Mouse (Mus musculus): ENCODE measurements around the gene Mrrf. TPM values are rescaled to one million over a fixed set of nuclear protein-coding genes. Genes with fewer than 3 reads are reported as not detected.
"Not testable (repeated sequence)": the region's sequence is repeated elsewhere in the genome, so short reads cannot be mapped to it uniquely, and the experiment has no call there.

Gene Mrrf
- polyA plus RNA-seq, 1 experiment from 2014 or later: 29.8 TPM

DNA sequence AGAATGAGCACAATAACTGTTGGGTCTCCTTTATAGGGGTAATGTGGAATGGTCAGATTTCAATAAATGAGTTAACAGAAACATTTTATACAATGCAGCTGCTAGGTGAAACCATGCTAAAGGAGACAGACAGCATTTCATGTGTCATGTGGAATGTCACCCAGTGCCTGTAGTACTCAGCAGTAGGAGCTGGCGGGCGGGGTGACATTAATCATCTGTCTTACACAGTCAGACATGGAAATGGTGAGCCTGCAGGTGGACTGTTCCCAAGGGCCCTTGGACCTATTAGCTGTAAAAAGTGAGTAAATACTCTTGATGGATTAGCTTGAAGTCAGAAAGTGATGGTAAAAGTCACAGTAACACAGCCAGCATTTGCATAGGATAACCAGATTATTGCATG, 48.0 kb downstream of the Mrrf start:
- no peak overlapping the region for H3K4me2 ChIP-seq
- no peak overlapping the region for H3K9ac ChIP-seq
- no peak for ATAC-seq (ENCODE audit: extremely low read depth, insufficient number of reproducible peaks, low FRiP score, low TSS enrichment)
- 88% methylated on average over 2 of the region's 2 CpGs for WGBS
- H3K36me3 ChIP-seq: peaks cover 16% of the 10 kb centered on the region; the same call in 1 of the 2 replicates
- no peaks in the 10 kb centered on the region for H3K27me3 ChIP-seq (replicated peaks)
- H3K4me3 ChIP-seq: no peak overlapping the region
- H3K9me3 ChIP-seq: no peaks in the 10 kb centered on the region
- H3K4me1 ChIP-seq: peaks cover 24% of the 10 kb centered on the region
- no peak overlapping the region for H3K27ac ChIP-seq (replicated peaks)

DNA sequence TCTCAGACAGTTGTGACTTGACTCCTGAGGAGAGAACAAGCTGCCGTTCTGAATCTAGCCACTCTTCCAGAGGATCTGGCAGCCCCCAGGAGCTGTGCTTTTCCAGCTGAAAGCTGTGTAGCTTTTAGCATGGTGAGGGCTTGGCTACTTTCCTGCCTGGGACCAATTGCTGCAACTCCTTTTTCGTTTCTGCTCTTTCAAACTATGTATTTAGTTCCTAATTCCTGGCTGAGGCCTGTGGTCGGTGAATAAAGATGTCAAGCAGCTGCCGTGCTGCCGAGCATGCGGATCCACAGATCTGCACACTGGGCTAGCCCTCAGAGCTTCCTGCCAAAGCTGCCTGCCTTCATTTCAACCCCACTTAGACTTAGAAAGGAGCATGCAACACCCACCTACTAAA, 48.7 kb downstream of the Mrrf start:
- ATAC-seq (ENCODE audit: extremely low read depth, insufficient number of reproducible peaks, low FRiP score, low TSS enrichment): no peak
- Histone ChIP-seq H3K27ac (replicated peaks) (no peak overlapping the region; the same call in 1 of the 2 replicates), H3K4me1 (peaks cover 18% of the 10 kb centered on the region), H3K36me3 (peaks cover 12% of the 10 kb centered on the region; the same call in 1 of the 2 replicates), H3K9ac (no peak overlapping the region), H3K4me2 (no peak overlapping the region), H3K9me3 (no peaks in the 10 kb centered on the region), H3K27me3 (replicated peaks) (no peaks in the 10 kb centered on the region), H3K4me3 (no peak overlapping the region)
- WGBS: 69% methylated on average over 6 of the region's 6 CpGs

DNA sequence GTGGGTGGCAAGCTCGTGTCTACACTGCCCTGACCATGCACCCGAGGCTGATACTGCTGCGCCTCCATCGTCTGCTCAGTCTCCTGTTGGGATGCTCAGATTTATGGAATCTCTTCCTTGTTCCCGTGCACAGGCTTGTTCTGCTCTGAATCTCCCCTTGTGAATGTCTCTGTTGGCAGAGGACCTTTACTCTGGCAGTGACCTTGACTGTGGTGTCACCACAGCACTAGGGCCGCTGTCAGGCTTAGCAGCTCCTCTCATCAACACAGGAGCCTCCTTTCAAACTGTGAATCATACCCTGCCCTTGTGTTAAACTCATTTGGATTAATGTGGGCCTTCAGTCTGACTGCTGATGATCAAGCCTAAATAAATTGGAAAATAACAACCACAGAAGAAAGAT, 53.0 kb downstream of the Mrrf start:
- H3K9ac ChIP-seq; H3K9me3 ChIP-seq; H3K4me3 ChIP-seq; H3K4me2 ChIP-seq; ATAC-seq (ENCODE audit: extremely low read depth, insufficient number of reproducible peaks, low FRiP score, low TSS enrichment); H3K27me3 ChIP-seq (replicated peaks); H3K4me1 ChIP-seq: not testable (repeated sequence)
- 74% methylated on average over 6 of the region's 6 CpGs for WGBS
- Histone ChIP-seq H3K27ac (replicated peaks) (0 out of 2 replicates have a peak overlapping the region, but pooled peaks have one; percentile 24), H3K36me3 (peaks cover 13% of the 10 kb centered on the region)

DNA sequence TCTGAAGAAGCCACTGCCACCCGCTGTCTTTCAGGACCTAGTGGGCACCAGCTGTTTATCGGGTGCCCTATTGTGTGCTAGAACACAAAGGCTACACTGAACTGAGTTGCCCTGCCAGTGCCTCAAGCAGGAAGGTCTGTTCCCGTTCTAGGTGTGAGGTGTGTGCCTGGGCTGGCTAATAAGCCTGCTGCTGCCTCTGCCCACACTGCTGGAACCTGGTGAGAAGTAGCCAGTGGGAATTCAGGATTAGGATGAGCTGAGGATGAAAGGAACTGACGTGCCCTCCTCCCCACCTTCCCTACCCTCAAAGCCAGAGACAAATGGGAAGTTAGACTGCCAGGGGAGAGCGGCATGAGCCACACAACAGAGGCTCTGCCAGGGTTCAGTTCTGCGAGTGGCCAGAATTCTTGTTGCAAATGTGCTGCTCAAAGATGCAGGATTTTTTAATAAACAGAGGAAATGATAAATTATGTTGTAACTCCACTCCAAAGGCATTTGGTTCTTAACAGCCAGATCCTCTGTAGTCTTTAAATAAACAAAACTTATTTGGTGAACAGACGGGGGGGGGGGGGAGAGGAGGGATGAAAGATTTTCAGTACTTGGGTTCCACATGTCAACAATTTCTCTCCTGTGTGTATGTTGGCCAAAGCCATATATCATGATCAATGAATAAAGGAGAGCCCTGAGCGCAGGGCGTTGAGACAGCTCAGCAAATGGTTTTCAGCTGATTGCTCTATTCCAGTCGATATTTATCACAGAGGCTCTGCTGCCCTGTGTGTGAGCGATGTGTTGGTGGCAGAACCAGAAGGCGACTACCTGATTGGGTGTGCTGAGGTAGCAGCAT, 55.1 kb downstream of the Mrrf start:
- no peaks in the 10 kb centered on the region for H3K27me3 ChIP-seq (replicated peaks)
- H3K4me1 ChIP-seq: peaks cover 8% of the 10 kb centered on the region; the same call in 1 of the 2 replicates
- no peaks in the 10 kb centered on the region for H3K9me3 ChIP-seq
- peaks cover 13% of the 10 kb centered on the region for H3K36me3 ChIP-seq
- H3K27ac ChIP-seq (replicated peaks): no peak overlapping the region
- H3K4me2 ChIP-seq: no peak overlapping the region
- no peak overlapping the region for H3K4me3 ChIP-seq
- WGBS: 64% methylated on average over 12 of the region's 12 CpGs
- no peak for ATAC-seq (ENCODE audit: extremely low read depth, insufficient number of reproducible peaks, low FRiP score, low TSS enrichment)
- H3K9ac ChIP-seq: no peak overlapping the region

DNA sequence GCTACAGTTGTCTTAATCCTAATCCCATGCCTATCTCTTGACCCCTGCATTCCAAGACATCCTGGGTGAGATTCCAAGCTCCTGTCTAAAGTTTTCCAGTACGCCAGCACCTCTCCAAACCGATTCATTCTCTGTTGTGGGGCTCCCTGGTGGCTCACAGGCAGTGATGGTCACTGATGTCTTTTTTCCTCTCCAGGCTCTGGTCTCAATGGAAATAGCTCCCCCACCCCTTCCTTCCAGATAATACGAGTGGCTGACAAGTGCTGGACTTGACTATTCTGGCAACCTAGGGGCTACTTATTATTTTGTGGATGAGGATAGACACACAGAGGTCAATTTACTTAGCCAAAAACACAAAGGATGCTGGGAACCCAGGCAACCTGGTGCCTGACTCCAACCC, 60.8 kb downstream of the Mrrf start:
- H3K4me3 ChIP-seq: no peak overlapping the region
- no peak overlapping the region for H3K27ac ChIP-seq (replicated peaks)
- peaks cover 43% of the 10 kb centered on the region for H3K4me1 ChIP-seq
- no peak for ATAC-seq (ENCODE audit: extremely low read depth, insufficient number of reproducible peaks, low FRiP score, low TSS enrichment)
- peaks cover 24% of the 10 kb centered on the region for H3K27me3 ChIP-seq (replicated peaks)
- H3K9ac ChIP-seq: no peak overlapping the region
- H3K4me2 ChIP-seq: no peak overlapping the region
- H3K9me3 ChIP-seq: no peaks in the 10 kb centered on the region
- no peaks in the 10 kb centered on the region for H3K36me3 ChIP-seq
- WGBS: 45% methylated on average over 3 of the region's 3 CpGs

DNA sequence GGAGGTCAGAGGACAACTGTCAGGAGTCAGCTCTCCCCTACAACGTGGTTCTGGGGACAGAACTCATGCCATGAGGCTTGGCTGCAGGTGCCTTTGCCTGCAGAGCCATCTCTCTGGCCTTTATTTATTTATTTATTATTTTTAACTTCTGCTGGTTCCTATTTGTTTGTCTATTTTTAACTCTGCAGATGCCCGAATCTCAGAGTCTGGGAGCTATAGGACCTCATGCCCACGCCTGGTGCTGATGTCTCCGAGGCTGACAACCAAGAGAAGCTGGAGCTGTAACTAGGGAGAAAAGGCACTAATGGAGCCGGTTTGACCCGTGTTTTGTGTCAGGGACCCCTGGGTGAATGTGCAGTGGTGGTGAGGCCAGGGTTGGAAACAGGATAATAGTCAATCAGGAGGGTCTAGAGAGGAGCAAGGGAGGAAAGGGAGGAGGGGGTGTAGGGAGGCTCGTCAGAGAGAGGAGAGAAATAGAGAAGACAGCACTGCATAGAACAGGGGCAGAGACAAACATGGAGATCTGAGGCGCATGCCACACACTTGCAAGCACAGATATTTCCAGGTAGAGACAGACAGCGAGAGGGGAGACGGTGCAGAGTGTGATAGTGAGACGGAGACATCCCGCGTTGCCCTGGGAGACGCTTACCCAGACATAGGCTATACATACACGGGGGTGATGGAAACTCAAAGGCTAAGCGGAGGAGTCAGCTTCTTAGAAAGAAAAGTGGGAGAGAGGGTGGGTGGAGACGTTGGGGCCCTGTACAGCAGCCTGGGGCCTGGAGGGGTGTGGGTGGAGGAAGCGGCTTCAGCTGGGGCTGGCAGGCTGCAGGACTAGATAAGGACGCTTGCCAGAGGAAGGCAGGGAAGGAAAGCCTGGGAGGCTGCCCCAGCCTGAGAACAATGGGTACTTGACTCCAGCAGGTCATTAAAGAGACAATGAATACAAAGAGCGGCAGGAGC, 62.0 kb downstream of the Mrrf start:
- H3K27ac ChIP-seq (replicated peaks): peak overlapping the region; percentile 82
- peaks cover 36% of the 10 kb centered on the region for H3K27me3 ChIP-seq (replicated peaks)
- no peaks in the 10 kb centered on the region for H3K9me3 ChIP-seq
- H3K36me3 ChIP-seq: no peaks in the 10 kb centered on the region
- WGBS: 11% methylated on average over 20 of the region's 20 CpGs
- ATAC-seq (ENCODE audit: extremely low read depth, insufficient number of reproducible peaks, low FRiP score, low TSS enrichment): peak; percentile 73
- H3K4me3 ChIP-seq: peak overlapping the region; percentile 39
- peak overlapping the region; percentile 69 for H3K4me2 ChIP-seq
- peak overlapping the region; percentile 70 for H3K9ac ChIP-seq
- H3K4me1 ChIP-seq: peaks cover 55% of the 10 kb centered on the region

DNA sequence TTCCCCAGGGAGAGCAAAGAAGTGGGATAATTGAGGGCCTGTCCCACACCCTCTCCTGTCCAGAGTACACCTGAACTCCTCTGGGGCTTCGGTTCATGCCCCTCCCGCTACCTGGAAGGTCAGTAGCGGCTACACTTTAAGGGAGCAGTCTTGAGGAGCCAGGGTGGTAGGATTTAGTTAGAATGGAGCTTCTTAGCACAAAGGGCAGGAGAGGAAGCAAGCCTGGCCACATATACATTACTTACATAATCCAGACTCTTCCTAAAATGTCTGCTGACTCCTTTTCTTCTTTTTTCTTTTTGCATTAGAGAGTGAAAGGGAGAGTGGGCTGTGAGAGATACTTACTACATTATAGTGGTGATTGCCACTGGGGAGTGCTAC, 62.7 kb downstream of the Mrrf start:
- 30% methylated on average over 3 of the region's 3 CpGs for WGBS
- Histone ChIP-seq H3K9ac (peak overlapping the region; percentile 70), H3K9me3 (no peaks in the 10 kb centered on the region), H3K4me2 (peak overlapping the region; percentile 69), H3K36me3 (no peaks in the 10 kb centered on the region), H3K27me3 (replicated peaks) (peaks cover 40% of the 10 kb centered on the region), H3K4me1 (peaks cover 61% of the 10 kb centered on the region), H3K27ac (replicated peaks) (peak overlapping the region; percentile 82), H3K4me3 (peak overlapping the region; percentile 39)
- ATAC-seq (ENCODE audit: extremely low read depth, insufficient number of reproducible peaks, low FRiP score, low TSS enrichment): no peak

DNA sequence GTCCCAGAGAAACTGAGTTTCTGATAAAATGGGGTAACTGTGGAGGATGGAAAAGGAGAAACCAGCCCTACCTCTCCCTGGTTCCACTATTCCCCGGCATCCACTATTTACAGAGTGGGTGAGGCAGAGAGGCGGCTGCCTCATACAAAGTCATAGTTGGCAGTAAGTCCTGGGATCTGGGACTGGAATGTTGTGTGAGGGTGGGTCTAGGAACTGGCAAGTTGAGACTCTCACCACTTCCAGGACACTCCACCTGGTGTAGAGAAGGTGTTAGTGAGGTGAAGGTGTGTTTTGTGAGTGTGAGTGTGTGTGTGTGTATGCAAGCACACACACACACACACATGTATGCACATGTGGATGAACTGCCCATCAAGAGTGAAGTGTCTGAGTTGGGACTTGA, 64.6 kb downstream of the Mrrf start:
- Histone ChIP-seq H3K4me1 (peaks cover 62% of the 10 kb centered on the region), H3K4me3 (no peak overlapping the region), H3K27ac (replicated peaks) (no peak overlapping the region), H3K36me3 (no peaks in the 10 kb centered on the region), H3K9ac (no peak overlapping the region), H3K4me2 (no peak overlapping the region), H3K9me3 (no peaks in the 10 kb centered on the region), H3K27me3 (replicated peaks) (peaks cover 60% of the 10 kb centered on the region)
- ATAC-seq (ENCODE audit: extremely low read depth, insufficient number of reproducible peaks, low FRiP score, low TSS enrichment): no peak
- 85% methylated on average over 2 of the region's 2 CpGs for WGBS

DNA sequence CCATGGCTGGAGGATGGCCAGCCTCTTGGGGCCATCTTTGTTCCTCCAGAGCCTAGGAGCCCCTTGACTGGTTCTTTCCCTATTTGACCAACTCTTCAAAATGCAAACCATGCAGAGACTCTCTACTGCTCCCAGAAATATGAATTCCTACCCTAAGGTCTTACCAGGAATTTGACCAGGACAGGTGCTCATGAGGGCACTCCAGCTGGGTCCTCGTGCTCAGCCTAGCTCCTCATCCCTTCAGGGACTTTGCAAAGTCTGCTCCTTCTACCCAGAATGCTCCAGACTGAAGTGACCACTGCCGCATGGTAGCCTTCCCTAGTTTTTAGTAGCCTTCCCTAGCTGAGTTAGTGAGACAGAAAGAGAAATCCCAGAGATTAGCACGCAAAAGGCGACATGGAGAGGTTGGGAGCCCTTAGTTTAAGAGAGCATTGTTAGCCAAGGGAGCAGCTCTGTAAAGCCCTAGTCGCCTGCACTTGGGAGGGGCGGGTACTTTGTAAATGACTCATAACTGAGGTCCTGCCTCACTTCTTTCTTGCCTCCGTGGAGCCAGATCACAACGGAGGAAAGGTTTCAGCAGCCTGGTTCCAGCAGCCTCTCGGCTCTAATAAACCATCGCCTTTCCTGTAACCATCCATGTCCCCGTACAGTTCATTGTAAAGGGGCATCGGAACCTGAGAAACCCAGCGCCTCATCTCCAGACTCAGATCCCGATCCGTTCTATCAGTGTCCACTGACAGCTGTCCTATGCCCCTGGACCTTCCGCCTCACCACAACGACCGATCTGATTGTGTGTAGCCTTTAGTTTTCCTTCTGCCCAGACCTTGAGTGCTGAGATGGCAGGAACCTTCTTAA, 65.8 kb downstream of the Mrrf start:
- H3K9me3 ChIP-seq: no peaks in the 10 kb centered on the region
- H3K4me2 ChIP-seq: peak overlapping the region; percentile 84
- WGBS: 23% methylated on average over 18 of the region's 18 CpGs
- peaks cover 50% of the 10 kb centered on the region for H3K4me1 ChIP-seq
- H3K27ac ChIP-seq (replicated peaks): no peak overlapping the region
- H3K36me3 ChIP-seq: no peaks in the 10 kb centered on the region
- H3K4me3 ChIP-seq: peak overlapping the region; percentile 53
- peak overlapping the region; percentile 72; the same call in 1 of the 2 replicates for H3K9ac ChIP-seq
- ATAC-seq (ENCODE audit: extremely low read depth, insufficient number of reproducible peaks, low FRiP score, low TSS enrichment): no peak
- peaks cover 62% of the 10 kb centered on the region for H3K27me3 ChIP-seq (replicated peaks)

DNA sequence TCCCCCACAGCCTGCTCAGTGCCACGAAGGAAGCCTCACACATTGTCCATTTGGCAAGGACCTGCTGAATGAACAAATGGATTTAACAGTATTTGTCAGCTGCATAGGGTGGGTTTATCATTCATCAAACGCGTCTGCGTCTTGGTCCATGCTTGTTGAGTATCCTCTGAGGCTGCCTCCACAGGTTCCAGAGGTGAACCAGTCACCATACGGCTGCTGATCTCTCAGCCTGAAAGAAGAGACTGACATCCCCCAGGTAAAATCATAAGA, 66.4 kb downstream of the Mrrf start:
- no peak for ATAC-seq (ENCODE audit: extremely low read depth, insufficient number of reproducible peaks, low FRiP score, low TSS enrichment)
- 16% methylated on average over 5 of the region's 5 CpGs for WGBS
- peaks cover 68% of the 10 kb centered on the region for H3K27me3 ChIP-seq (replicated peaks)
- peak overlapping the region; percentile 72; the same call in 1 of the 2 replicates for H3K9ac ChIP-seq
- peaks cover 45% of the 10 kb centered on the region for H3K4me1 ChIP-seq
- no peak overlapping the region for H3K27ac ChIP-seq (replicated peaks)
- H3K36me3 ChIP-seq: no peaks in the 10 kb centered on the region
- H3K4me3 ChIP-seq: peak overlapping the region; percentile 53
- H3K9me3 ChIP-seq: no peaks in the 10 kb centered on the region
- H3K4me2 ChIP-seq: peak overlapping the region; percentile 84
